Mouse (Mus musculus): Measurements from ENCODE around the gene Prr22.

GRCm38 (mm10) chr17:56736534-56736933, 33.5 kb upstream of the Prr22 start:
- TF ChIP-seq CTCF (IDR thresholded peaks at IDR 0.05; ENCODE audit: borderline replicate concordance, insufficient read depth, low read length), result no peak
- TF ChIP-seq POLR2A (IDR thresholded peaks at IDR 0.05; ENCODE audit: low read depth, low read length), result no peak
